Mouse (Mus musculus): ENCODE data around the gene Rnpepl1.

Gene Rnpepl1

DNA sequence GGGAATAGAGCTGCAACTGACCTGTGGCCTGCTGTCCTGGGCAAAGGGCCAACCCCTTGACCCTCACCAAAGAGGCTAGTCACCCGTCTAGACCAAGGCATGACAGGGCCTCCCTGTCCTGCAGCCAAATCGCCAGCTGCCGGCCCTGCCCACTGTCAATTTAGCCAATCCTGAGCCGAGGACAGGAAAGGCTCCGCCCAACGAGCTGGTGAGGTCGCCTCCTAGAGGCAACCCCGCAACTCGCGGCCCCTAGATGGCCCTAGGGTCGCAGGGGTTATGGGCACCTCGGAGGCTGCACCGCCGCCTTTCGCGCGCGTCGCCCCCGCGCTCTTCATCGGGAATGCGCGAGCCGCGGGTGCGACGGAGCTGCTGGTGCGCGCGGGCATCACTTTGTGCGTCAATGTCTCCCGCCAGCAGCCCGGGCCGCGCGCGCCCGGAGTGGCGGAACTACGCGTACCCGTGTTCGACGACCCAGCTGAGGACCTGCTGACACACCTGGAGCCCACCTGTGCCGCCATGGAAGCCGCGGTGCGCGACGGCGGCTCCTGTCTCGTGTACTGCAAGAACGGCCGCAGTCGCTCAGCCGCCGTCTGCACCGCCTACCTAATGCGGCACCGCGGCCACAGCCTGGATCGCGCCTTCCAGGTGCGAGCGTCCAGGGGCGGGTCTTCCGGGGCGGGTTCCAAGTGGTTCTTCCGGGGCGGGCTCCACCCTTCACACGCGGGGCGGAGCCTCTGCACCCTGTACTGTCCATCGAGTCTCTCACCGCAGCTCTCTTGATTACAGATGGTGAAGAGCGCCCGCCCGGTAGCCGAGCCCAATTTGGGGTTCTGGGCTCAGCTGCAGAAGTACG lies 3.6 kb upstream of the Rnpepl1 start, which contains the start of gene Dusp28:
TSS of gene Dusp28 (plus strand) at position 203 of the 853 bp plus-strand sequence.
- DNase-seq (ENCODE audit: low spot score), result peak; percentile 87

DNA sequence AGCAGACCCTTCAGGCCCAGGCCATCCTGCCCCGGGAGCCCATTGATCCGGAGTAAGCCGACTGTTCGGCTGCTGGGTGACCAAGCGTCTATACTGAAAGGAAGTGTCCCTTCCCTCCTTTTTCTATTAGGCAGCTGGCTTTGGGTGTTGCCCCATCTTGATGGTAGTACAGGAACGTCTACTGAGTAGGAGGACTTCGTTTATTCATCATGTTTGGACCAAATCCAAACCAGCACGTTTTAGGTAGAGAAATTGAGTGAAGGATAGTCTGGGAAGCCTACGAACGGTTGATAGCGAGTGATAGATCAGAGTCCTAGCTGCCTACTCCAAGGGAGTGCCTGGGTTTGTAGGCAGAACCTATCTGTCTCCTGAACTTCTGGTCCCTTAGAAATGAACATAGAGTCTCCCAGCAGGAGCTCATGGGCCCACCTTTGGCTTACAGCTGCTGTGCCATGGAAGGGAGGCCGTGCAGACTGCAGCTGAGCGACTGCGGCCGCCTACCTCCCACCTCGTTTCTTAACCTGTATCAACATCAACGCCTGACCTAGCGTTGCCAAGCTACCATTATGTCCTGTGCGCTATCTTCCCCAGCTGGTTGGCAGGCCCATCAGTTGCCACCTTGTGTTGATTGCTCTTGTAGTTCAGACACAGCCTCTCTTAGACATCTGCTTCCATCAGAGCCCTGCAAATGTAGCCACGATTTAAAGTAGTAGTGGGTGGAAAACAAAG lies 2.8 kb upstream of the Rnpepl1 start:
- no peak for DNase-seq (ENCODE audit: low spot score)

DNA sequence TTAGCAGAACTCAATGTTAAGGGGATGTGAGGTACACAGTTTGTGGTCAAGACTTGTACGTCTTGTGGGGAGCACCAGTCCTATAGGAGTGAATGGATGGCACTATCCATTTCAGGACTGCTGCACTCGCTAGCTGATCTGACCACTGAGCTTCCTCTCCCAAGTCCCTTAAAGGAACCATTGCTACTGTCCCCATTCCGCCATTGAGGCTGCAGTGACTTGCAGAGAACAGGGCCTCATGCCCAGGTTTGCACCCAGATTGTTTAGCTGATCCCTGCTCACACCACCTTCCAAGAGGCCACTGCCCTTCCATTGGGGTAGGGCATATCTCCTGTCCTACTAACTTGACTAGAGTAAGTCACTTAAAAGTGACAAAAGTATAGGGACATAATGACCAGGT lies 1.9 kb upstream of the Rnpepl1 start:
- no peak for DNase-seq (ENCODE audit: low spot score)

DNA sequence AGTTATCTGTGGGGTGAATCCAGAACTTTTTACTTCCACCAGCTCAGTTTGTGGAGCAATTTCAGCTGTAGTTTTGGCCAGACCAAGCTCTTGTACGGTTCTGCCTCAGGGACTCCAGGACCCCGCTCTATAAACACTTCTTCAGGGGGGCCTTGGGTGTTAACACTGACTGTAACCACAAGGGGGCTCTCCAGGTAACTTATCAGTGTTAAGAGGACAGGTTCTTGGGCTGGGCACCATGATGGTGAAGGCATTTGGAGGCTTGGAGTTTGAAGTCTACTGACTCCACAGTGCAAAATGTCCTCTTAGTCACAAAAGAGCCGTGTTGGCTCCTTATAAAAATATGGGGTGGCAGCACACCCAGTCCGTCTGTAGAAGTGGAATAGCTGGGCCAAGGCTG lies 1.5 kb upstream of the Rnpepl1 start:
- no peak for DNase-seq (ENCODE audit: low spot score)

DNA sequence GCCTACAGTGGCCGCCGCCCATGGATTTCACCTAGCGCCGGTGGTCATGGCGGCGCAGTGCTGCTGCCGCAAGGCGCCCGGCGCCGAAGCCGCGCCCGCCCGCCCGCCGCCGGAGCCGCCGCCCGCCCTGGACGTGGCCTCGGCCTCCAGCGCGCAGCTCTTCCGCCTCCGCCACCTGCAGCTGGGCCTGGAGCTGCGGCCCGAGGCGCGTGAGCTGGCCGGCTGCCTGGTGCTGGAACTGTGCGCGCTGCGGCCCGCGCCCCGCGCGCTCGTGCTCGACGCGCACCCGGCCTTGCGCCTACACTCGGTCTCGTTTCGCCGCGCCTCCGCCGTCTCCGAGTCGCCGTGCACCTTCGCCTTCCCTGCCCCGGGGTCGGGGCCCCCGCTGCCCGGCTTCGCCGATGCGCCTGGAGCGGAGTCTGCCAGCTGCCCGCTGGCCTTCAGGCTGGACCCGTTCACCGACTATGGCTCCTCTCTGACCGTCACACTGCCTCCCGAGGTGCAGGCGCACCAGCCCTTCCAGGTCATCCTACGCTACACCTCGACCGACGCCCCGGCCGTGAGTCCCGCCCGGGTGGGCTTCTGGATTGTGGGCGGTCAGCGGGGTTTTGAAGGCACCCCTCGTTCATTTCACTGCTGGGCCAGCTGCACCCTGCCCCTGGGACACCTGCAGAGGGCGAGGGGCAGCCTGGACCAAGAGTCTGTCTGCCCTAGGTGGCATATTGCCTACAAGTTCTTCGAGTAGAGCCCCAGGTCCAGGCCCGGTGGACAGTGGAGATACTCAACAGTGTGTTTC lies 540 bp downstream of the Rnpepl1 start:
- DNase-seq (ENCODE audit: low spot score), result no peak

DNA sequence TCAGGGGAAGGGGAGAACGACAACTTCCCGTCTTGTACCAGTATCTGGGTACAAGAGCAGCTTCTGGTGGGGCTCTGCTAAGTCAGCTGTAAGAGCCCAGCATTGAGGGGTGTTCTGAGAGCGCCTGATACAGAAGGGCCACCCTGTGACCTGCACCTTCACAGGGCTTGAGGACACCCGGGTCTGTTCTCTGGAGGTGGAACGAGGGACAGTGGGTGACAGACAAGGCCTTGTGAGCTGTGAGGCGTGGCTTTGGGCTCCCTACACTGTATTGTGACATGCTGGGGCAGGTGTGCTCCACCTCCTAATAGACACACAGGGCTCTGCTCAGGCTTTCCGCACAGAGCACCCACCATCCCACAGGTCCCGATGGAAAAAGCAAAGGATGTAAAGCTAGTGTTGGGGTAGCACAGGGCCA lies 1.1 kb downstream of the Rnpepl1 start:
- DNase-seq (ENCODE audit: low spot score), result no peak

DNA sequence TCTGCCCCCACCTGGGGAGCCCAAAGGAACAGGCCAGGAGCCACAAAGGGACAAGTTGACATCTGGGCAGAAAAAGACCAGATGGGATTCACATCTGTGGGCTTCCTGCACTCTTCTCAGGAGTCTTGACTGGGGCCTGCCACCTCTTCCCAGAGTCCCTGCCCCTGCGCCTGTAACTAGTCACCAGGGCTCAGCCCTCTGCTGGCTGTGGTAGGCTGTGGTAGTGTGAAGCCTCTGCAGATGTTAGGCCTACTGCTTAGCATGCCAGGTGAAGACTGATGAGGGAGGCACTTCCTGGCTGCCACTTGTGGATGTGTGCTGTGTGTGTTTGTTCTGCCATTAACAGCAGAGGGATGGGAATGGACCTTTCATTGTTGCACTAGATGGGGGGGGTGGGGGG lies 1.7 kb downstream of the Rnpepl1 start:
- DNase-seq (ENCODE audit: low spot score), result no peak

DNA sequence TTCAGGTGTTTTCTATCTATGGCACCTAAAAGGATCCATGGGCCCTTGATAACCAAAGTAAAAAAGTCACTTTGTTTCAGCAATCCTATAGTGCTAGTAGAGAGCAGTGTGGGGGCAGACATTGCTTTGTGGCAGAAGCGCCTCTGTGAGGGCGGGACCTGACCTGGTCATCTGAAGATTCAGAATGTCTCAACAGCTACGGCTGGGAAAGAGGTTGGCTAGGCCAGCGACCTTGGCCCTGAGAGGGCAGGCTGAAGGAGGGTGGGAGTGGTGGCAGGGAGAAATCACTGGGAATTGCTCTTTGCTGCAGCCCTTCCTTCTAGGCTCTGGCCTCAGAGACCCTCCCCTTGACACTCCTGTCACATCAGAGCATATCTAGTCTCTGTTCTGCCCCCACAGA lies 3.7 kb downstream of the Rnpepl1 start:
- no peak for DNase-seq (ENCODE audit: low spot score)

DNA sequence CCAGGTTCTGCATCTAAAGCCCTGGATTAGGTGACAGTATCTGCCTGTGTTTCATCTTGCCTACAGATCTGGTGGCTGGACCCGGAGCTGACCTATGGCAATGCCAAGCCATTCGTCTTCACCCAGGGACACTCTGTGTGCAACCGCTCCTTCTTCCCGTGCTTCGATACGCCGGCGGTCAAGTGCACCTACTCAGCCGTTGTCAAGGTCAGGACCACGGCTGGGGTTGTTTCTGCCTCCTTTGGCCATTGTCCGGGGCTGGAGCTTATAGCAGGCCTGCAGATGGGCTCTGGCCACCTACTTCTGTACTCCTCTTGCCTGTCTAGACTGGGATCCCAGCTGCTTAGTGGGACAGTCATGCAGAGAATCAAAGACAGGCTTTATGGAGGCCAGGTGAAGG lies 4.4 kb downstream of the Rnpepl1 start:
- no peak for DNase-seq (ENCODE audit: low spot score)

DNA sequence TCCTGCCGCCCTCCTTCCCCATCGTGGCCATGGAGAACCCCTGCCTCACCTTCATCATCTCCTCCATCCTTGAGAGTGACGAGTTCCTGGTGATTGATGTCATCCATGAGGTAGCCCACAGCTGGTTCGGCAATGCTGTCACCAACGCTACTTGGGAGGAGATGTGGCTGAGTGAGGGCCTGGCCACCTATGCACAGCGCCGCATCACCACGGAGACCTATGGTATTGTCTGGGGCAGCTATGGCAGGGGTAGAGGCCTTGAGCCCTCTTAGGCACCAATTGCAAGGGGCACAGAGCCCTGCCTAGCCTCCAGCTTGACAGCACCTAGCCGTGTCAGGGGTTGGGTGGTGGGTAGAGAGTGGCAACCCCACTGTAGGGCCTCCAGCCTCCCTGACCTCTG lies 6.1 kb downstream of the Rnpepl1 start:
- DNase-seq (ENCODE audit: low spot score), result no peak

DNA sequence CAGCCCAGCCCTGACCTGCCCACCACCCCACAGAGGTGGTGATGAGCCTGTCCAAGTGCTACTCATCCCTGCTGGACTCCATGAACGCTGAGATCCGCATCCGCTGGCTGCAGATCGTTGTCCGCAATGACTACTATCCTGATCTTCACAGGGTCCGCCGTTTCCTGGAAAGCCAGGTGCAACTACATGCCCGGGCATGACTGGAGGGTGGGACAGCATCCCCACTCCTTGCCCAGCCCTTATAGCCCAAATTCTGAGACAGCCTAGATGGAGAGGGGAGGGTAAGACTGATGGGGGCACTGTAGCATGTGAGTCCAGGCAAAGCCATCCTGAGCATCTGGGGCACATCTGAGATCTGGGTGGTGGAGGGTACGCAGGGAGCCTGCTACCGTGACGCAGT lies 8.6 kb downstream of the Rnpepl1 start:
- no peak for DNase-seq (ENCODE audit: low spot score)

DNA sequence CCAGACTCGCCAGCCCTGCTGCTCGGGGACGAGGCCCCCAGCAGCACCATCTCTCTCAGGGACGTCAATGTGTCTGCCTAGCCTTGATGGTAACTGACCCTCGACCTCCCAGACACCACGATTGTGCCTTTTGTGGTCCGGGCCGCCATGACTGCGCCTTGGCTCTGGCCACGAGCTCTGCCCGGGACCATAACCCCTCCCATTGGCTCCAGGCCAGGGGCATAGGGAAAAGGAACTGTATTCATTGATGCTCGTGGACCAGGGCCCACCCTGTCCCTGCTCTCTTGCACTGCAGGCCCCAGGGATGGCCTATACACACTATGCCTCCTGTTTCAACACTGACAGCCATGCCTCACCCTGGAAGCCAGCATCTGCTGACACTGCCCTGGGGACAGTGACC lies 9.2 kb downstream of the Rnpepl1 start:
- no peak for DNase-seq (ENCODE audit: low spot score)

DNA sequence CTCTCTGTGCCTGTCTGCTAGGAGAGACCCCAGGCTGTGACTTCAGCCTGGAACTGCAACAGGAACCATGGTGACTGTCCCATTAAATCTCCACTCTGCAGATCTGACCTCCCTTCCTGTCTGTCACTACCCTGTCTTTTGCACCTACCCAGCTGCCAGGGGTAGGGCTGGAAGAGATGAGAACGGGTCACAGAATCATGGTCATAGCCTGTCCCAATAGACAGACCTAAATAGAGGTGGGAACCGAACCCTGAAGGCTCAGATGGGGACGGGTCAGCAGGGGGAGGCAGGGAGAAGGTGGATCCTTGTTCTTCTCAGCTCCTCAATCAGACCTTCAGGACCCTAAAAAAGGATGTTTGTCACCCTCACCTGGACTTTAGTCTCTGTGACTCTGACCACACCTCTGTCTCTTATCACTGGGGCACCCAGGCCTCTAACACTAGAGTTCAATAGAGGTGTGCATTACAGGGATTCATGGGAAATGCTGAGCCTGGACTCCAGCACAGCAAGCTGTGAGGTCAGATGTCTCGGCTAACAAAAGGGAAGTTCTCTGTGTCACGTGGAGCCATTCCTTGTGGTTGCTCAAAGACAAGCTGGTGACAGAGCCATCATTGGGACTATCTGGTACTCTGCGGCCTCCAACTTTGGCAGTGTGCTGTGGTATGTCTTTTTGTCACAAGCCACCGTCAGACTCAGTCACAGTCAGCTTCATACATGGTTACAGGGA lies 10.1 kb downstream of the Rnpepl1 start:
- DNase-seq (ENCODE audit: low spot score), result no peak

DNA sequence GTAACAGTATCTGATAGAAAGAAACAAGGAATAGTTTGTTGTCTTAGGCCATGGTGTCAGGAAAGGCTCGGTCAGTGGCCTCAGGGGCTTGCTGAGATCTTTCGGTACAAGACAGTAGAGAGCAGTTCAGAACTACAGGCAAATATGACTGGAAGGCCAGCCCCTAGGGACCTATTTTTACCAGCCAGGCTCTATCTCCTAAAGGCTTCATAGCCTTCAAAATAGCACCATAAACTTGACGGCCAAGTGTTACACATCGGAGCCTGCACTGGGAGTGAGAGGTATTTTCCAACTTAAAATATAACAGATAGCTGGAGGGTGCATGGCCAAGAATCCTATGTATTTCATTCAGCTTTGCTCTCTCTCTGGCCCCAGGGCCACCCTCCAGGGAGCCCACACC lies 10.9 kb downstream of the Rnpepl1 start:
- no peak for DNase-seq (ENCODE audit: low spot score)

DNA sequence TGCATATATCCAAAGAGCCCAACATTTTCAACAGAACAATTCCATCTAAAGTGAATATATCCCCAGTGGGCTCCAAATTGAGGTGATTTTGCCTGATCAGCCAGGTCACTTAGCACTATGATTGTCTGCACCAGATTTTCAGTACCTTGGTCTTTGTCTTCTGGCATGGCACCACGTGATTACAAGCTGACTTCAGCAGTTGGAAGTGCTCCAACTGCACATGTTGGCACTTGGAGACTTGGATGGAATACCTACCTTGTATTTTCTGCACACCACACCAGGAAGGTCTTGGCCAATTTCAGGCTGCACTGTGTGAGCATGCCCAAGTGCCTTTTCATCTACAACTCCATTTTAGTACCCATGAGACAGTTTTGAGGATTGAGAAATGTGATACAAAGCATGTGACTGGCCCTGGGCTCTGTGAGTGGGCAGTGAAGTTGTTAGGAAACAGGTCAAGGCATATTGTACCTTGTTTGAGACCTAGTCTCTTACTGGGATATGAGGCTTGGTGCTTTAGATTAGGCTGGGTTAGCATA lies 19.7 kb downstream of the Rnpepl1 start:
- no peak for DNase-seq (ENCODE audit: low spot score)

DNA sequence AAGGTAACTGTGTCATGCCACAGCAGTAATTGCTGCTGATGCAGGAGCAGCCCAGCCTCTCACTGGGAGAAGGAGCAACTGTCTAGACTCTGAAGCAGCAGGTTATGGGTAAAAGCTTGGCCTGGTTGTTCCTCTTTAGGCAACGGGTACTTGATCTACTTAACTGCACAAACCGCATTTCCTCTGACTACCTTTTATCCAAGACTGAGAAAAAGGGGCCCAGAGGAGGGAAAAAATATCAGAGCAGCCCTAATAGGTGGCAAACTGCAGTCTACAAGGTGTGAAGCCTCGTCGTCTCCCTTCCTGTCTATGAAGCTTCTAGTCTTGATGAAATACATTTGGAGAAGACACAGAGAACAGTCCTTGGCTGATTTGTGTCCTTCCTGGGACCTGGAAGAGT lies 23.0 kb downstream of the Rnpepl1 start:
- DNase-seq (ENCODE audit: low spot score), result no peak

DNA sequence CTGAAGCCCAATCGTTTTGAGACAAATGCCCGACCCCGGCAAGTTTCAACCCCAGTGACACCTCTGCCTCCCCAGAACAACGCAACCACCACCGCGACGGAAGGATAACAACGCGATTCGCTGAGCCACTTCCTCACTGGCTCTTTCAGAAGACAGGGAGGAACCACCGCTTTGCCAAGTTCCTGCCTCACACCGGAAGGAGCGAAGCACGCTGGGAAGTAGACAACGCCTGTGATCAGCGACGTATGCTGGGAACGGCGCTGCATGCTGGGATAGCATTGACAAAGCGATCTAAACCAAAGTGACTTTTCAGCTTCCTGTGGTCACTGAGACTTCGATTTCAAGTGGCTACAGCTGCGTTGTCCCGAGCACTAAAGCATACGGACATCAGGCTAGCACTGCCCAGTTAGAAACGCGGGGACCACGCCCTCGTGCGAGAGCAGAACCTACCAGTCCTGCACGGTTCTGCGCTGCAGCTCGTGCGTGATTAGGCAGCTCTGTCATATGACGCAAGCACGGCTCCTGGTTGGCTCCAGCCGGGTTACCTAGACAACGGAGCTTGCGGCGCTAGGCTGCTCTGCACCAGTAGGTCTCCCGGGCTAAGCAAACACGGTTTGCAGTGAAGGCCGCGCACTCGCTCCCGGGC lies 23.7 kb downstream of the Rnpepl1 start, which contains the start of gene Capn10:
TSS of gene Capn10 (plus strand) at position 195 of the 646 bp plus-strand sequence.
- peak; percentile 92 for DNase-seq (ENCODE audit: low spot score)

DNA sequence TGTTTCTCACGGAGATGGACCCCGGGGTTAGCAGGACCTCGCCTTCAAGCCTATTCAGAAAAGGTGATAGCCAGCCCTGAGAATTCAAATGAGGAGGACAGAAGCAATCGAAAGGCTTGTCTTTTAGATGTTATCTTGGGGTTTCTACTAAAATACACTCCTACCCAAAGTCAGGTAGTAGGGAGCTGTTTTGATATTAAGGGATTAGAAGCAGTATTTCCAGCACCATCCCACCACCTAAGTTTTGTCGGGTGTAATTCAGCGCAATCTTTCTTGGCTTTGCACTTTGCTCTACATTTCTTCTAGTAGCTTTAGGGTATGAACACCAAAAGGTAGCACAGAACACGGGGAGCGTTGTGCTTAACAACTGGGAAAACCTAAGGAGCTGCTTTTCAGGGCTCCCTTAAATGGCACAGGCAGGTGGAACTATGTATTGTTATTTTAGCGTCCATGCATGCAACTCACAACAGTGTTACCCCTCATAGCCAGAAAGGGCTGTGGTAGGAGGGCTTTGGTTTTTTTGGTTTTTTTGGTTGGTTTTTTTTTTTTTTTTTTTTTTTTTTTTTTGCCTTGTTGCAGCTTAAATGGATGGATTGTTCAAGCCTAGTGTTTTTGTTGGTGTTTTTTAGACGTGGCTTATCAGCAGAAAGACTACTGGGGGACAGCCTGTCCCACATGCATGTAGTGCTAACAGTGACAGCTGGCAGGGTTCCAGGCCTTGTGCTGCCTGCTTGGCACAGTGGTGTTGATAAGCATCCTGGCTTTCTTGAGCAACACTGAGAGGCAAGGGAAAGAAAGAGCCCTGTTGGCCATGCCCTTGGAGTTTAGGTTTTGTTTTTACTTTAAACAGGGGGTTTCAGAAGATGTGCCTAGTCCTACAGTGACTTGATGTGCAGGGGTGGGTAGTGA lies 24.7 kb downstream of the Rnpepl1 start:
- DNase-seq (ENCODE audit: low spot score), result peak; percentile 48

DNA sequence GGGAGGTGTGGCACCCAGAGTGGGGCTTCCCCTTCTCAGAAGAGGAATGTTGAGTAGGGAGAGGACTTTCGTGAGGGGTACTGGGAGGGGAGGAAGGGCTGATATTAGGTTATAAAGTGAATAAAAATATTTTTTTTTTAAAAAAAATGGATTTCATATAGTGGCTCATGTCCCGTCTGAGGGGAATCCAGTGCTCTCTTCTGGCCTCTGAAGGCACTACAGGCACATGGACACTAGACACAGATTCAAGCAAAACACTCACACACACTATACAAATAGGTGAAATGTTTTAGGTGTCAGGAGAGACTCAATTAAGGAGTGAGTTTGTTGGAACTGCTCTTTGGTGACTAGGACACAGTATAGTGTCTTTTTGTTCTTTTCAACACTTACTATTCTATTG lies 25.4 kb downstream of the Rnpepl1 start:
- DNase-seq (ENCODE audit: low spot score), result no peak

DNA sequence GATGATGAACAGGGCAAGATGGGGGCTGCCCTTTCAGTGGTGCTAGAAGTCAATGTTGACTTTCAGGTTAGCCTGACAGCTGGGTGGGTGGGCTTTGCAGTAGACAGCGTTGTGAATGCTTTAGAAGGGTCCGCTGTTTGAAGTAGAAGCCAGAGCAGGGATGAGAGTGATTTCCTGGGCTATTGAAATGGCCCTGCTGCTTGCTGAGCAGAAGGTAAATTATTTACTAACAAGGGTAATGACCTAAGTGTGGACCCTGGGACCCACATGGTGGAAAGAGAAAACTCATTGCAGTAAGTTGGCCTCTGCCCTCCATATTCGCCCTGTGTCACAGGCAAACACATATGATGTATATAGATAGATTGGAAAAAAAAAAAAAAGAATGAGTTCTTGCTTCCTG lies 25.9 kb downstream of the Rnpepl1 start:
- DNase-seq (ENCODE audit: low spot score), result no peak
